Mouse (Mus musculus): ENCODE measurements at regions not wholly inside any gene's neighbourhood (a gene's known extent, or its start where the extent isn't known, plus 50 kb on each side); places are given as distances from the start of the nearest gene placed in this dataset.

- peak in 1 of 2 experiments; percentile 7 for DNase-seq
Observed at GRCm38 (mm10) chr1:81754067-81754466, 478.8 kb upstream of the Gm9747 start.

GRCm38 (mm10) chr1:81755281-81755680 lies 477.6 kb upstream of the Gm9747 start:
- DNase-seq = no peak

GRCm38 (mm10) chr1:81755694-81756093 lies 477.2 kb upstream of the Gm9747 start:
- DNase-seq = no peak

GRCm38 (mm10) chr1:81759919-81760318 lies 473.0 kb upstream of the Gm9747 start:
- DNase-seq = no peak

GRCm38 (mm10) chr1:81771704-81772103 lies 461.2 kb upstream of the Gm9747 start:
- DNase-seq = no peak

- DNase-seq = no peak
Observed at GRCm38 (mm10) chr1:81780583-81780982, 452.3 kb upstream of the Gm9747 start.

- DNase-seq = no peak
Observed at GRCm38 (mm10) chr1:81784305-81784704, 448.6 kb upstream of the Gm9747 start.

GRCm38 (mm10) chr1:81794771-81795170 lies 438.1 kb upstream of the Gm9747 start:
- no peak for DNase-seq

- no peak for DNase-seq
Observed at GRCm38 (mm10) chr1:81795399-81795798, 437.5 kb upstream of the Gm9747 start.

- DNase-seq = no peak
Observed at GRCm38 (mm10) chr1:81811591-81811990, 421.3 kb upstream of the Gm9747 start.

GRCm38 (mm10) chr1:81818884-81819283 lies 414.0 kb upstream of the Gm9747 start:
- no peak for DNase-seq

GRCm38 (mm10) chr1:81841966-81842365 lies 390.9 kb upstream of the Gm9747 start:
- no peak for DNase-seq

GRCm38 (mm10) chr1:81850462-81851144 lies 382.3 kb upstream of the Gm9747 start:
- DNase-seq = no peak

- DNase-seq = no peak
Observed at GRCm38 (mm10) chr1:81859464-81859863, 373.4 kb upstream of the Gm9747 start.

- DNase-seq = no peak
Observed at GRCm38 (mm10) chr1:81864571-81864970, 368.3 kb upstream of the Gm9747 start.

GRCm38 (mm10) chr1:81886940-81887531 lies 345.9 kb upstream of the Gm9747 start:
- DNase-seq = no peak

- DNase-seq = no peak
Observed at GRCm38 (mm10) chr1:81897241-81897640, 335.7 kb upstream of the Gm9747 start.

GRCm38 (mm10) chr1:81900843-81901242 lies 332.1 kb upstream of the Gm9747 start:
- DNase-seq = peak; percentile 5 to 18

GRCm38 (mm10) chr1:81904056-81904455 lies 328.9 kb upstream of the Gm9747 start:
- DNase-seq = peak; percentile 9 to 43

GRCm38 (mm10) chr1:81912607-81913006 lies 320.3 kb upstream of the Gm9747 start:
- no peak for DNase-seq

GRCm38 (mm10) chr1:81913561-81913964 lies 319.3 kb upstream of the Gm9747 start:
- no peak for DNase-seq

- DNase-seq = no peak
Observed at GRCm38 (mm10) chr1:81916840-81917239, 316.1 kb upstream of the Gm9747 start.

GRCm38 (mm10) chr1:81927721-81928120 lies 305.2 kb upstream of the Gm9747 start:
- DNase-seq = no peak

- no peak for DNase-seq
Observed at GRCm38 (mm10) chr1:81933064-81933463, 299.8 kb upstream of the Gm9747 start.

GRCm38 (mm10) chr1:81945236-81945635 lies 287.7 kb upstream of the Gm9747 start:
- DNase-seq = no peak

Data from lung, adult 18-20 months (tissue).